Mouse (Mus musculus) cerebellum, adult 11 months (tissue): Measurements from ENCODE around the gene Uncx.

ENCODE experiments used
- DNase-seq: peaks from one replicate; pipeline ENCODE4 v3.0.0; 2022

Uncx gene

DNA sequence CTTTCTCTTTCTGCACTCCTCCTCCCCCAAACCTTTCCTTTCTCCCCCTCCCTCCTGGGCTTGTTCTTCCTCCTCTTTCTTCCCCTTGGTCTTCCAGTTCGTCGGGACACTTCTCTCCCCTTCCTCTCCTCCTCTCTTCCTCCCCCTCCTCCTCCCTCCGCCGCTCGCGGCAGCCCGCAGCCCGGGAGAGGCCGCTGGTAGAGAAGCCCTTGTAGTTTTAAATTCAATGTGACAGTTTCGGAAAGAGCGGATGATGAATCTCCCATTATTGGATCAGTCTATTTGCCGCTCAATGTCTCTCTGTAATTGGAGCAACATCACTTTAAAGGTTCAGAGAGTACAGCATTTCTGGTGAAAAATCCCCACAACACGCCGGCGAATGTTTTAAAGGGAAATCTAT lies at the start of gene Uncx:
Uncx (plus strand) TSS at position 281 of the 400 bp plus-strand sequence.
- DNase-seq: peak; percentile 53

GRCm38 (mm10) chr5:139493690-139494089 lies 49.6 kb upstream of the Uncx start:
- DNase-seq: no peak

DNA sequence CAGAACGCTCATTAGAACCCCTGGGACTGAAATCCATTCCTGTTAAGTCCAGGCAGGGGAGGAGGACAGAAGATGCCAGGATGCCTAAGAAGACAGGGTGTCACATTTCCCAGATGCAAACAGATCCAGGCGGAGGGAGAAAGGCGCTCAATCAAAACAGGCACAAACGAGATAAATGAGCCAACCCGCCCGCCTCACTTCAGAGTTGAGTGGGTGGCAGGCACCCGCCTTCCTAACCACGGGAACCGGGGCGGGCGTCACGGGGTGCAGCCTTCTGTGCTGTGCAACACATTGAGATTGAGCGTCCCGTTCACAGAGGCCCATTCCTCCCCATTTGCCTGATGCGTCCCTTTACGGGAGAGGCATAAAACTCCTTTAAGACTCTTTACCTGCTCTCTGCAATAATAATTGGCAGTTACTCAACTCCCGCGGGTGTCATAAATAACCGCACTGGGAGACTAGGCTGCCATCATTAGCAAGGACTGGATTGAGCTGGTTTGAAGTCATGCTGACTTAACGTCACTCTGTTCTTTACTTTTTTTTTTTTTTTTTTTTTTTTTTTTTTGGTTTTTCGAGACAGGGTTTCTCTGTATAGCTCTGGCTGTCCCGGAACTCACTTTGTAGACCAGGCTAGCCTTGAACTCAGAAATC lies 48.1 kb upstream of the Uncx start:
- DNase-seq: no peak

DNA sequence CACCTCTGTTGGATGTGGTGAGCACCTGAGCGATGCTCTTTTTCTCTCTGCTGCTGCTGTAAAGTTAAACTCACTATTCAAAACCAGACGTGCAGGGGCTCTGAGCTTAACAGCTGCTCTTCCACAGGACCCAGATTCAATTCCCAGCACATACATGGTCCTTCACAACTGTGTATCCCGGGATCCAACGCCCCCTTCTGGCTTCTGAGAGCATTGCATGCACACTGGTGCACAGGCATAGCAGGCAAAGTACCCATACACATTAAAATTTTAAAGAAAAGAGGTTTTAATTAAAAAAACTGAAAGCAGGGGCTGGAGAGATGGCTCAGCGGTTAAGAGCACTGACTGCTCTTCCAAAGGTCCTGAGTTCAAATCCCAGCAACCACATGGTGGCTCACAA lies 46.4 kb upstream of the Uncx start:
- DNase-seq: no peak

- DNase-seq: no peak
Observed at GRCm38 (mm10) chr5:139498791-139499190, 44.5 kb upstream of the Uncx start.

DNA sequence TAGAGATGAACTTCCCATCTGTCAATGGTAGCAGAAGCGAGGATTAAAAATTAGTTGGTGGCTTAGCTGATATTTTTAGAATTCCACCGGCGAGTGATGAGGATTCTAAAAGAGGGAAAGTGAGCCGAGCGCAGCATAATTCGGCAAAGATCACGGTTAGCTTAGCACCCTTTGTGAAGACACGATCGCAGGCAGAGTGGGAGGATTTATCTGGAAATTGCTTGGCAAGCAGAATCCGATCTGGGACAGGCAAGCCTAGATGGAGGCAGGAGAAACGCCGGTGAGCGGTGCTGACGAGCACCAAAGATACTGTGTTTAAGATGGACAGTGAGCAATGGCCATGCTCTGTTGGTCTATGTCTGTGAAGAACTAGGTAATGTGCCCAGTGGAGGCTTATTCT lies 41.0 kb upstream of the Uncx start:
- DNase-seq: no peak

- peak; percentile 84 for DNase-seq
Observed at GRCm38 (mm10) chr5:139505073-139505606, 38.2 kb upstream of the Uncx start.

- no peak for DNase-seq
Observed at GRCm38 (mm10) chr5:139506207-139506606, 37.1 kb upstream of the Uncx start.

DNA sequence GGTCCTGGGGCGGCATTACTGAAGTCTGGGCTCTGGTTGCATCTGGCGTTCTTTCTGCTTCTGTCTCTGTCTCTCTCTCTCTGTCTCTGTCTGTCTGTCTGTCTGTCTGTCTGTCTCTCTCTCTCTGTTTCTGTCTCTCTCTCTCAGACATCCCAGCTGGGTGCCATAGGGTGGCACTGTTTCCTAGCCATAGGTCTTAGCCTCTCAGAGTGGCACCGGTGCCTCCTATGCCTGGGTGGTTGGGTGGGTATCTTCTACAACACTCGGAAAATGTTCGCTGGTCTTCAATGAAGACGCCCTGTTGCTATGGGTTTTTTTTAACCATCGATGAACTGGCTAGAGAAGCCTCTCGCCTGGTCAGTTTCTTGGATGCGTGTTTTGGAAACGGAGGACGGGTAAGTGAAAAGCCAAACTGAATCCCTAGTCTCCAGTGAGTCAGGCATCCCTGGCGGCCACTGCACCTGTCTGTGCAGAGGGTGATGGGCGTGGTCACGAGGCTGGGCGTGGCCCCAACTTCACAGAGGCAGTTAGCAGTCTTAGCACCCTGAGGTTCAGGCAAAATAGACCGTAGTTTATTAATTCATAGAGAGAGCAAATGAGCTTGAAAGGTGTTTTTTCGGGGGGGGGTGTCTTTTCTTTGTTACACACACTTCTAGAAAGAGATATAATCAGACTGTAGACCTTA lies 32.5 kb upstream of the Uncx start:
- DNase-seq: no peak

GRCm38 (mm10) chr5:139512201-139512600 lies 31.1 kb upstream of the Uncx start:
- no peak for DNase-seq

DNA sequence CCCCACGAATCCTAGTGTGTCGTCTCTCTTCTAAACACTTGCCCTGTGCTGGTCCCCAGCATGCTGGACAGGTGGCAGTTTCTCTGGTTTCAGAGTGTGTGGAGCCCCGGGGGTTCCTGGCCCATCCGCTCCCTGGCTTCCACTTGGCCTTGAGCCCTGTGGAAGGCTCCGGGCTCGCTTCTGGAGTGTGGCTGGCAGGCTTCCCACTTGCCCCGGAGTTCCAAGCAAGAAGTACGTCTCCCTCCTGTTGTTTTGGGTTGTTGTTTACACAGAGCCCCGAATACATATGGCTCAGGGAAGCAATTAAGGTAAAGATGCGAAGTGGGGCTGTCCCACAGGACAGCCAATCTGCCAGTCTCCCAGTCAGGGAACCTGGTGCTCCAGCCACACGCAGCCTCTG lies 27.0 kb upstream of the Uncx start:
- peak; percentile 45 for DNase-seq

DNA sequence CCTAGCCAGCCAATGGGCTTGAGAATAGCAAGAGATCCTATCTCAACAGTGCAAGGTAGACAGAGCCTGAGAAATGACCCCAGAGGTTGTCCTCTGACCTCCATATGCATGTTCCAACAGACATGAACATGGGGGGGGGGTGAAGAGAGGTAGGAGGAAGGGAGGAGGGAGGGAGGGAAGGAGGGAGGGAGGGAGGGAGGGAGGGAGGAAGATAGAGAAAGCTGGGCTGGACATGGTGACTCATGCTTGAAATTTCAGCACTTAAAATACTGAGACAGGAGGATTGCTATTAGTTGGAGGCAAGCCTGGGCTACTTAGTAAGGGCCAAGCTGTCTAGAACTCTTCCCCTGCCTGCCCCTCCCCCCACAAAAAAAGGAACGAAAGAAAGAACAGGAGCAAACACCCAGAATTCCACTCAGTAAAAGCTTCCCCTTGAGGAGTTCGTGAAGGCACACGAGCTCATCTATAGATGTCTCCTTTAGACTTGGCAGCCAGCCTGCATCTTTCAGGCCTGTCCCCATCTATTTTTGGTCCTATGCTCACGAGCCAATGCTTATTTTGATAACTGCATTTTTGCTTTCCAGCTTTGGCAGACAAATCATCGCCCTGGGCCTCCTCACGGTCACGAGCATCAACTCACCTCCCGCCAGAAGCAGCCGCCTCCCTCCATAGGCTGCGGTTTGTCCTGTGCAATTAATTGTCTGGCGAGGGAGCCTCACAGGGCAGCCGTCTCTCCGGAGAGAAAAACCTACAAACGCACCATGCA lies 23.0 kb upstream of the Uncx start:
- DNase-seq: no peak

GRCm38 (mm10) chr5:139521987-139522386 lies 21.3 kb upstream of the Uncx start:
- no peak for DNase-seq

DNA sequence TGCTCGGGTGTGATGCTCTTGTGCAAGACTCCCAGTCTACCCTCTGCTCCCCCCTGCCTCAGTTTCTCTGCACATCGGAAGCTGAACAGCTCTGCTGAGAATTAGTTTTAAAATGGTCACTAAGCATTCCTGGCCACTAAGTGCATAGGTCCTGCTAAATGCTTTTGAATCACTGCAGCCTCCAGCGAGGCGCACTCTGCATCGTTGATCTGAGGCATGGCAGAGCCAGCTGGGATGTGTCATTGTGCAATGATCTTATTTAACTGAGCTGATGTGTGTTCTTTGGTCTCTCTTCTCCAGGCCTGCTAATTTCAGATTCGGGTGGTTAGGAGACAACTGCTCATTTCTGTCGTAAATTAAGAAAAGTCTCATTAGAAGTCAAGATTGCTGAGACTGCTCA lies 14.4 kb upstream of the Uncx start:
- no peak for DNase-seq

GRCm38 (mm10) chr5:139535386-139535919 lies 7.8 kb upstream of the Uncx start:
- DNase-seq: peak; percentile 23

- DNase-seq: peak; percentile 83
Observed at GRCm38 (mm10) chr5:139536211-139536910, 6.9 kb upstream of the Uncx start.

DNA sequence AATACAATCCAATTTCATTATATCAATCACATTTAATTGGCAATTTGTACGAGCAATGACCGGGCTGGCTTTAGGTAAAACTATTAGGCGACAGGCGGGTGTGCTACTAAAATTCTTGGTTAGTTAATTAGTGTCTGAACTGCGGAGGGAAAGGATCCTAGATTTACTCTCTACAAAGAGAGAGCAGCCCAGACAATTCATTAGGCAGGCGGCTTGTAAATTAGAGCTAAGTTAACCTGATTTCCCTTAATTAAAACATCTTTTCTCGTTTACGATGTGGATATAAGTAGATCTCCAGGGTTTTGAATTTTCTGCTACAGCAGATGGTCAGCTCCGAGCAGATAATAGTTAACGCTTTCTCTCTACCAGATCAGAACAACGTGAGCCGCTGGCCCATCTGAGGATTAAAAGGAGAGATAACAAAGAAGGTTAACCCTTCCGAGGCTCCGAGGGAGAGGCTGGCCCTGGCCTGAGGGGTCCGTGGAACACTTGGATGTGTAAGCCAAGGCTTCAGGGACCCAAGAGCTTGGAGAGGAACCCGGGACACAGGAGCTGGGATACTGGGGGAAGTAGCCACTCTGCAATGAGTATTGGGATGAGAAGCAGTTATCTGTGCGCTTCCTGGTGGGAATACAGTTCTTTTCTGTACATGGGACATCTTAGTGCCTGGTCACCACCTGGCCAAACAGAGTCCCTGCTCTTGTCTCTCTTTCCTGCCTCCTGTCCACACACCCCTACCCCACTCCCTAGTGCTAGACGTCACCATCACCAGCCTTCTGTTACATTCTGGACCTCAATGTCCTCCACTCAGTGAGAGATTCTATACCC lies 6.2 kb upstream of the Uncx start:
- DNase-seq: no peak

- no peak for DNase-seq
Observed at GRCm38 (mm10) chr5:139537739-139538135, 5.6 kb upstream of the Uncx start.

GRCm38 (mm10) chr5:139541151-139542042 lies 1.9 kb upstream of the Uncx start:
- DNase-seq: peak; percentile 58

DNA sequence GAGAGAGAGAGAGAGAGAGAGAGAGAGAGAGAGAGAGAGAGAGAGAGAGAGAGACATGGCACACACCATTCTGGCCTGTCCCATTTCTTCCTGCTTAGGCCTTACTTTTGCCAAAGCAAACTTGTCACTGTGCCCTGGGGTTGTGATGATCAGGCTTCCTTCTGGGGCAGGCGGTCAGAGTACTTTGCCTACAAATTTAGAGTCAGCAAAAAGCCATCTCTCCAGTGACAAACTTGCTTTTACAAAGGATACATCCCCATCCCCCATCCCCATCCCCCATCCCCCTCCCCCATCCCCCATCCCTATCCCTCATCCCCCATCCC lies 1.3 kb upstream of the Uncx start:
- DNase-seq: peak; percentile 47

- peak; percentile 54 for DNase-seq
Observed at GRCm38 (mm10) chr5:139542556-139542955, 738 bp upstream of the Uncx start.
